Mouse (Mus musculus) heart, adult 10 weeks (tissue): ENCODE measurements around the gene Pebp1. TPM values are rescaled to one million over a fixed set of nuclear protein-coding genes. Genes with fewer than 3 reads are reported as not detected.

Experiments used
- polyA plus RNA-seq: library from polyadenylated mRNA; stranded (reverse); fragments of 350-450 nt; fragmentation: Illumina TruSeq; extraction: RNeasy Lipid Tissue Mini Kit (QIAGEN cat#74804); gene quantifications from one replicate; pipeline ENCODE4 v1.2.3, GENCODE M21; 2014; ENCODE audit warnings: low read depth, low replicate concordance

The Pebp1 gene
- 370 TPM for polyA plus RNA-seq

DNA sequence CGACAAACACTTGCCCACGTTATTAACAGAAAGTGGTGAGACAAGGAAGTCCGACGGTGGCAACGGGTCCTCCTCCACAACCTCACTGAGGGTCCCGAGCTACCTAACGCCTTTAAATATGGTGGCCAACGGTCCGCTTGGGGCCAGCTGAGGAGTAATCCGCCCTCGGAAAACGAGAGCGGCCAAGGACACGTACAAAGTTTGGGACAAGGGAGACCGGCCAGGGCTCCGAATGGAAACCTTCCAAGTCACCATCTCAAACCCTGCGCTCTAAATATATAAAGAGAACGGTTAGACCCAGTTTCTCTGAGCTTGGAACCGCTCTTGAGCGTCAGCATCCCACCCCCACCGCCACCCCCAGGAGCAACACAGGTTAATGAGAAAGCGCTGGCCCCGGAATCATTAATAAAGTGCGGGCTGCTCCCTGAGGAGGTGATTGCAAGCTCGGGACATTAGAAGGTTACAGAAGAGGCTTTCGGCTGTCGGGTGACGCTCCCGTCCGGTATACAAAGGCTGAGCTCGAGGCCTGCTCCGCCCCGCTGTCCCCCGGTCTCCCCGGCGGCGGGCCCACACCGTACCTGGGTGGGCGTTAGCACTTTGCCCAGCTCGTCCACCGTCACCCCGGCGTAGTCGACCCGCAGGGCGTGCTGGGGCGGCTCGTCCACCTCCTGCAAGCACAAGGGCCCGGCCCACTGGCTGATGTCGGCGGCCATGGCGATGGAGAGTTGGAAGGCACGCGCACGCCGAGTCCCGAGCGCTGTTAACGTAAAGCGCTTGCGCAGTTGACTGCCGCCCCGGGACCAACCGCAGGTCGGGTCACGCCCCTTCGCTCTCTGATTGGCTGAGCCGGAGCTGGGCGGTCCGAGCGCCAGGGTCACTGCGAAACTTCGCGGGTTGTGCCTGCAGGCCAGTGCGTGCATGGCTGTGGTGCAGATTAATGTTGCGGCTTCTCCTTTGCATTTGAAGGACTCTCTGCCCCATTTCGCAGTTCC is at the start of gene Pebp1:
TSS of gene Pebp1 (minus strand) at position 795 of the 992 bp plus-strand sequence.

GRCm38 (mm10) chr5:117318741-117319629 is 31.6 kb upstream of the Pebp1 start, which contains the start of gene Vsig10:
Gene Vsig10 (plus strand): TSS chr5:117319083.

Other genes starting within 250 kb of the Pebp1 start
- 81.4 TPM for gene Suds3, start 171.5 kb downstream of the Pebp1 start, polyA plus RNA-seq
- 5.3 TPM for gene Taok3, start 167.5 kb downstream of the Pebp1 start, polyA plus RNA-seq
- gene Vsig10, start 31.5 kb upstream of the Pebp1 start, polyA plus RNA-seq = 7.1 TPM
- 95.2 TPM for gene Wsb2, start 69.7 kb upstream of the Pebp1 start, polyA plus RNA-seq
- gene Rfc5, start 101.4 kb upstream of the Pebp1 start, polyA plus RNA-seq = 4.1 TPM
- not detected for gene Ksr2, start 126.4 kb upstream of the Pebp1 start, polyA plus RNA-seq